Mouse (Mus musculus) gastrocnemius, postnatal 10 days (tissue): ENCODE measurements around the gene Zbtb41. TPM values are rescaled to one million over a fixed set of nuclear protein-coding genes. Genes with fewer than 3 reads are reported as not detected.

Source experiments
- DNase-seq: peaks from one replicate; pipeline ENCODE4 v3.0.0; 2021; ENCODE audit warnings: mixed read lengths
- total RNA-seq, 2 experiments: library from RNA; stranded (reverse); gene quantifications; 2 replicates each; pipeline ENCODE4 v1.2.3; 2021

Gene Zbtb41
- total RNA-seq, 2 experiments from 2014 or later: 14.8 to 16.7 TPM

GRCm38 (mm10) chr1:139478898-139479297 lies 56.8 kb downstream of the Zbtb41 start:
- DNase-seq: no peak

GRCm38 (mm10) chr1:139480246-139480645 lies 58.2 kb downstream of the Zbtb41 start:
- DNase-seq: no peak

DNA sequence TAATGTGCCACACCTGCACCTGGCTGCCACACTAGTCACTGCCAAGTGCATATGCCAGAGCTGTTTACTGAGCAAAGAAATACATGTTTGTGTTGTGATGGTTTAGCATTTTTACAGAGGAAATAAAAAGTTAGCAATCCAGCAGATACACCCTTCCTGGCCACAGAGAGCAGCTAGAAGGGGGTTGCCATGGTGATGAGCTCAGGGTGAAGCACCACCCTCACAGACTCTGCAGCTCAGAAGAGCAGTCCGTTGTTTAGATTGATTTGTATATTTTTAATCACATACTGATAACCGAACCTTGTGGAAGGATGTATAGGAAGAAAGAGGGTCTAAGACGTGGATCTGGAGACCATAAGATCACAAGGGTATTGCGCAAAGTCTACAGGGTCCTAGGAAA lies 59.1 kb downstream of the Zbtb41 start:
- no peak for DNase-seq

DNA sequence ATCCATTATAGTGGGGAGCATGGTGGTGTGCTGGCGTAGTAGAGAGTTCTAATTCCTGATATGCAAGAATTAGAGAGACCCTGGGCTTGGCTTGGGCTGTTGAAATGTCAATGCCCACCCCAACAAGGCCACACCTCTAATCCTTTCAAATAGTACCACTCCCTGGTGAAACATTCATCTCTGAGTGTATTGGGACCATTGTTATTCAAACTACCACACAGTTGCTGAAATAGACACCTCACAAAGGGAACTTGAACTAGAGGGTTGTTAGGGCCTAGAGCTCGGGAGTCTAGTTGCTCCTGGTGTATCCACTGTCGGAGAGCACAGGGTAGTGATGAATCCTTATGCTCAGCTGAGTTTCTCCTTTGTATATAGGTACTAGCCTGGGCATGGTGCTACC lies 72.5 kb downstream of the Zbtb41 start:
- no peak for DNase-seq

GRCm38 (mm10) chr1:139495408-139495807 lies 73.3 kb downstream of the Zbtb41 start:
- no peak for DNase-seq

GRCm38 (mm10) chr1:139496212-139496611 lies 74.1 kb downstream of the Zbtb41 start:
- DNase-seq: no peak

DNA sequence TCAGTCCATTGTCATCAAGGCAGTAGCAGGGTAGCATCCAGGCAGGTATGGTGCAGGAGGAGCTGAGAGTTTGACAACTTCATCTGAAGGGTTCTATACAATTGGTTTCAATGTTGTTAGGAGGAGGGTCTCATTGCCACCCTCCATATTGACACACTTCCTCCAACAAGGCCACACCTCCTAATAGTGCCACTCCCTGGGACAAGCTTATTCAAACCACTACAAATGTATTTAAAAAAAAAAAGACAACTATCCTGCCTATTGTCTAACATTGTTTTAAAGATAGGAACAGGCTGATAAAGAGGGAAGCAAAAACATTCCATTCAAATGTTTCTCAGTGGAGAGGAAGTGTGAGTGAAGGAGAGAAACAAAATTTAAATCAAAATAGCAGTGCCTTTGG lies 77.7 kb downstream of the Zbtb41 start:
- no peak for DNase-seq

DNA sequence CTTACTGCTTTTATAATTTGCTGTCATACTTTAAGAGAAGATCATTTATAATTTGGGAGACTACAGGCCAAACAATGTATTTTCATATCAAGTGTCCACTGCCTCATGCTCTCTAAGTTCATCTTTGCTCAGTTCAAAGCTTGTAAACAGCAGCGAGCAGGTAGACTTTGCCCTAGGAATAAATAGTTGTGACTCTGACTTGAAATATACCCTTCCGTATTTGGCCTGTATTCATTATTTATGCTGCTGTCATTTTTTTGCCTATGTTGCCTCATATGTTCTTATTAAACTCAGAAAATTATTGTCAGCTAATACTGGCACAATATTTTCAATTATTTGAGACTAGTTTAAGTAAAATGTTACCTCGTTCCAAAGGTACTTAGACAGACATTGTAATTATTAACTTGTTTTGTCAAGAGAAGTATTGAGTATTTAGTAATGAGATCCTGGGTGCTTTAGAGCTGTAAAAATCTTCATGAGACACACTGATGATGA lies 79.2 kb downstream of the Zbtb41 start, which contains the start of gene F13b:
Gene F13b, plus strand, starts transcription at position 445 of the 495 bp plus-strand sequence.
- DNase-seq: no peak

Other genes with a start within 250 kb of the Zbtb41 start
- gene Crb1, start 45.2 kb upstream of the Zbtb41 start, total RNA-seq: not detected
- 1 to 10 TPM; 6.6 to 6.8 TPM for gene Aspm, start 32.5 kb downstream of the Zbtb41 start, total RNA-seq
- not detected for gene F13b, start 79.4 kb downstream of the Zbtb41 start, total RNA-seq
- gene Cfhr1, start 138.0 kb downstream of the Zbtb41 start, total RNA-seq: not detected